Mouse (Mus musculus): ENCODE measurements around the gene Cyp2e1. TPM values are rescaled to one million over a fixed set of nuclear protein-coding genes. Genes with fewer than 3 reads are reported as not detected.

Gene Cyp2e1
- total RNA-seq, 2 experiments from 2014 or later: not detected

- Histone ChIP-seq H3K4me3 (no peak overlapping the region), H3K27ac (no peak overlapping the region)
- TF ChIP-seq CTCF (conservative IDR thresholded peaks at IDR 0.05): peak; percentile 53
- DNase-seq (ENCODE audit: low spot score in 2 of 2): no peak
Observed at GRCm38 (mm10) chr7:140765888-140766739, 2.6 kb downstream of the Cyp2e1 start.

- H3K27ac ChIP-seq: no peak overlapping the region
- no peak for DNase-seq (ENCODE audit: low spot score in 2 of 2)
- no peak for TF ChIP-seq CTCF (conservative IDR thresholded peaks at IDR 0.05)
- H3K4me3 ChIP-seq: no peak overlapping the region
Observed at GRCm38 (mm10) chr7:140780548-140780947, 17.0 kb downstream of the Cyp2e1 start.

GRCm38 (mm10) chr7:140787406-140788052 lies 24.0 kb downstream of the Cyp2e1 start, which contains the start of gene Syce1:
TSS of gene Syce1 (minus strand) at chr7:140787852.
- no peak for TF ChIP-seq CTCF (conservative IDR thresholded peaks at IDR 0.05)
- DNase-seq (ENCODE audit: low spot score in 2 of 2): no peak
- Histone ChIP-seq H3K27ac (no peak within 1 kb of the TSS), H3K4me3 (no peak within 1 kb of the TSS)

GRCm38 (mm10) chr7:140788053-140788435 lies 24.5 kb downstream of the Cyp2e1 start:
- TF ChIP-seq CTCF (conservative IDR thresholded peaks at IDR 0.05): no peak
- no peak overlapping the region for H3K4me3 ChIP-seq
- DNase-seq (ENCODE audit: low spot score in 2 of 2): no peak
- H3K27ac ChIP-seq: no peak overlapping the region

- no peak for DNase-seq (ENCODE audit: low spot score in 2 of 2)
- H3K4me3 ChIP-seq: no peak overlapping the region
- no peak overlapping the region for H3K27ac ChIP-seq
- TF ChIP-seq CTCF (conservative IDR thresholded peaks at IDR 0.05): no peak
Observed at GRCm38 (mm10) chr7:140793541-140793940, 30.0 kb downstream of the Cyp2e1 start.

GRCm38 (mm10) chr7:140797619-140798018 lies 34.1 kb downstream of the Cyp2e1 start:
- Histone ChIP-seq H3K27ac (no peak overlapping the region), H3K4me3 (no peak overlapping the region)
- TF ChIP-seq CTCF (conservative IDR thresholded peaks at IDR 0.05): 0 out of 2 replicates have a peak, but pooled peaks have one; percentile 12
- no peak for DNase-seq (ENCODE audit: low spot score in 2 of 2)

- DNase-seq (ENCODE audit: low spot score in 2 of 2): no peak
- TF ChIP-seq CTCF (conservative IDR thresholded peaks at IDR 0.05): no peak
Observed at GRCm38 (mm10) chr7:140798212-140798611, 34.7 kb downstream of the Cyp2e1 start.

GRCm38 (mm10) chr7:140802629-140803028 lies 39.1 kb downstream of the Cyp2e1 start:
- Histone ChIP-seq H3K27ac (no peak overlapping the region), H3K4me3 (no peak overlapping the region)
- no peak for TF ChIP-seq CTCF (conservative IDR thresholded peaks at IDR 0.05)
- no peak for DNase-seq (ENCODE audit: low spot score in 2 of 2)

More at GRCm38 (mm10) chr7:140798212-140798611, 34.7 kb downstream of the Cyp2e1 start:
- Histone ChIP-seq H3K27ac (no peak overlapping the region), H3K4me3 (no peak overlapping the region)

- Histone ChIP-seq H3K27ac (peak overlapping the region; percentile 59), H3K4me3 (no peak overlapping the region)
- DNase-seq (ENCODE audit: low spot score in 2 of 2): peak; percentile 53 to 71
- peak; percentile 86 for TF ChIP-seq CTCF (conservative IDR thresholded peaks at IDR 0.05)
Observed at GRCm38 (mm10) chr7:140805704-140806103, 42.2 kb downstream of the Cyp2e1 start.

GRCm38 (mm10) chr7:140810496-140810895 lies 47.0 kb downstream of the Cyp2e1 start:
- no peak overlapping the region for H3K4me3 ChIP-seq
- no peak for DNase-seq (ENCODE audit: low spot score in 2 of 2)
- H3K27ac ChIP-seq: peak overlapping the region; percentile 82; the same call in 1 of the 2 replicates
- TF ChIP-seq CTCF (conservative IDR thresholded peaks at IDR 0.05): peak; percentile 50

- no peak for TF ChIP-seq CTCF (conservative IDR thresholded peaks at IDR 0.05)
- DNase-seq (ENCODE audit: low spot score in 2 of 2): no peak
Observed at GRCm38 (mm10) chr7:140811714-140812113, 48.2 kb downstream of the Cyp2e1 start.

GRCm38 (mm10) chr7:140812850-140813249 lies 49.3 kb downstream of the Cyp2e1 start:
- no peak for DNase-seq (ENCODE audit: low spot score in 2 of 2)
- TF ChIP-seq CTCF (conservative IDR thresholded peaks at IDR 0.05): no peak
- Histone ChIP-seq H3K27ac (0 out of 2 replicates have a peak overlapping the region, but pooled peaks have one; percentile 82), H3K4me3 (no peak overlapping the region)

More at GRCm38 (mm10) chr7:140811714-140812113, 48.2 kb downstream of the Cyp2e1 start:
- no peak overlapping the region for H3K4me3 ChIP-seq
- peak overlapping the region; percentile 82 for H3K27ac ChIP-seq

GRCm38 (mm10) chr7:140820173-140820572 lies 56.6 kb downstream of the Cyp2e1 start:
- Histone ChIP-seq H3K4me3 (no peak overlapping the region; the same call in 1 of the 2 replicates), H3K27ac (no peak overlapping the region)
- no peak for TF ChIP-seq CTCF (conservative IDR thresholded peaks at IDR 0.05)
- no peak for DNase-seq (ENCODE audit: low spot score in 2 of 2)

Data from layer of hippocampus, adult 2 months (tissue).